Mouse (Mus musculus): Measurements from ENCODE around the gene Depdc5.
"Not testable (repeated sequence)": the region's sequence is repeated elsewhere in the genome, so short reads cannot be mapped to it uniquely, and the experiment has no call there.

DNA sequence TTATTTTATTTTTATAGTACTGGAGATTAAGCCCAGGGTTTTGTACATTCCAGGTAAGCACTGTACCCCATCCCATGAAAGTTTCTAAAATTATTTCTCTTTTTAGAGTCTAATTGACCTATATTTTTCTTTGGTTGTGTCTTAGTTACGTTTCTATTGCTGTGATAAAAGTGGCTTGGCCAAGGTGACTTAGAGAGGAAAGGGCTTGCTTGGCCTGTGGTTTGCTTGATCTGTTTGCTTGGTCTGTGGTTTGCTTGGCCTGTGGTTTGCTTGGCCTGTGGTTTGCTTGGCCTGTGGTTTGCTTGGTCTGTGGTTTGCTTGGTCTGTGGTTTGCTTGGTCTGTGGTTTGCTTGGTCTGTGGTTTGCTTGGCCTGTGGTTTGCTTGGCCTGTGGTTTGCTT lies 177.2 kb downstream of the Depdc5 start:
- TF ChIP-seq CTCF (IDR thresholded peaks at IDR 0.05; ENCODE audit: extremely low read depth, insufficient read length, insufficient replicate concordance, low read depth, low read length); POLR2A (IDR thresholded peaks at IDR 0.05; ENCODE audit: low read depth, low read length): not testable (repeated sequence)
